Mouse (Mus musculus): ENCODE results near the gene Abhd14b.
A peak's percentile ranks its signal among the peaks of the same experiment; 100 is the strongest.

Gene Abhd14b

GRCm38 (mm10) chr9:106460401-106461025 is 13.3 kb downstream of the Abhd14b start:
- no peak for DNase-seq (ENCODE audit: low read depth)

GRCm38 (mm10) chr9:106461026-106461415 is 13.8 kb downstream of the Abhd14b start:
- DNase-seq (ENCODE audit: low read depth): no peak

- no peak for DNase-seq (ENCODE audit: low read depth)
These were observed 14.6 kb downstream of the Abhd14b start for GRCm38 (mm10) chr9:106461641-106462429.

GRCm38 (mm10) chr9:106462430-106462800 is 15.2 kb downstream of the Abhd14b start:
- no peak for DNase-seq (ENCODE audit: low read depth)

GRCm38 (mm10) chr9:106463122-106464063 is 16.1 kb downstream of the Abhd14b start:
- no peak for DNase-seq (ENCODE audit: low read depth)

GRCm38 (mm10) chr9:106464751-106465541 is 17.7 kb downstream of the Abhd14b start:
- no peak for DNase-seq (ENCODE audit: low read depth)

- no peak for DNase-seq (ENCODE audit: low read depth)
These were observed 18.4 kb downstream of the Abhd14b start, which contains the start of gene Gpr62 for GRCm38 (mm10) chr9:106465571-106466200. Gene Gpr62, minus strand, starts transcription at chr9:106465938.

GRCm38 (mm10) chr9:106466721-106467120 is 19.5 kb downstream of the Abhd14b start:
- DNase-seq (ENCODE audit: low read depth): no peak

GRCm38 (mm10) chr9:106467746-106468145 is 20.5 kb downstream of the Abhd14b start:
- no peak for DNase-seq (ENCODE audit: low read depth)

GRCm38 (mm10) chr9:106469317-106469716 is 22.1 kb downstream of the Abhd14b start:
- peak; percentile 25 for DNase-seq (ENCODE audit: low read depth)

GRCm38 (mm10) chr9:106469776-106470175 is 22.5 kb downstream of the Abhd14b start:
- no peak for DNase-seq (ENCODE audit: low read depth)

- no peak for DNase-seq (ENCODE audit: low read depth)
These were observed 23.9 kb downstream of the Abhd14b start for GRCm38 (mm10) chr9:106470991-106471750.

GRCm38 (mm10) chr9:106471892-106472291 is 24.6 kb downstream of the Abhd14b start:
- peak; percentile 50 for DNase-seq (ENCODE audit: low read depth)

GRCm38 (mm10) chr9:106472321-106472720 is 25.1 kb downstream of the Abhd14b start:
- no peak for DNase-seq (ENCODE audit: low read depth)

GRCm38 (mm10) chr9:106473081-106473752 is 26.0 kb downstream of the Abhd14b start:
- no peak for DNase-seq (ENCODE audit: low read depth)

- DNase-seq (ENCODE audit: low read depth): no peak
These were observed 26.5 kb downstream of the Abhd14b start for GRCm38 (mm10) chr9:106473753-106474105.

GRCm38 (mm10) chr9:106474456-106474855 is 27.2 kb downstream of the Abhd14b start:
- peak; percentile 90 for DNase-seq (ENCODE audit: low read depth)

- peak; percentile 38 for DNase-seq (ENCODE audit: low read depth)
These were observed 27.8 kb downstream of the Abhd14b start for GRCm38 (mm10) chr9:106475046-106475445.

GRCm38 (mm10) chr9:106475663-106476001 is 28.4 kb downstream of the Abhd14b start, which contains the start of gene Rrp9:
Gene Rrp9, plus strand, starts transcription at chr9:106475963.
- no peak for DNase-seq (ENCODE audit: low read depth)
